Mouse (Mus musculus) mouse trophoblast stem cell (cell line): ENCODE data around the gene 1700088E04Rik.

Source experiments
- in situ Hi-C, 2 experiments: fragments of 300-500 bp; cut with MseI, MboI; formaldehyde crosslinking; loops; 2 replicates in 1 of 2; 3 replicates in 1 of 2; pipeline ENCODE4 v1.15.1; 2025

1700088E04Rik gene

GRCm38 (mm10) chr15:79140866-79141565, at the start of gene 1700088E04Rik, which contains the start of gene Polr2f:
Gene 1700088E04Rik, minus strand, starts transcription at chr15:79141253.
Gene Polr2f, plus strand, starts transcription at chr15:79141009.
- in situ Hi-C loops: no loop called here

GRCm38 (mm10) chr15:79187819-79188218, 46.8 kb upstream of the 1700088E04Rik start:
- in situ Hi-C loops: no loop called here

GRCm38 (mm10) chr15:79185213-79185612, 44.2 kb upstream of the 1700088E04Rik start:
- in situ Hi-C loops: no loop called here

- in situ Hi-C loops: no loop called here
These were observed 35.9 kb upstream of the 1700088E04Rik start for GRCm38 (mm10) chr15:79176905-79177304.

GRCm38 (mm10) chr15:79166712-79167111, 25.7 kb upstream of the 1700088E04Rik start:
- in situ Hi-C loops: no loop called here

GRCm38 (mm10) chr15:79165140-79165539, 24.1 kb upstream of the 1700088E04Rik start, which contains the start of gene Sox10:
Gene Sox10, minus strand, starts transcription at chr15:79165240.
- in situ Hi-C loops: no loop called here

GRCm38 (mm10) chr15:79164251-79164650, 23.2 kb upstream of the 1700088E04Rik start:
- in situ Hi-C loops: no loop called here

GRCm38 (mm10) chr15:79162822-79163221, 21.8 kb upstream of the 1700088E04Rik start:
- in situ Hi-C loops: no loop called here

- in situ Hi-C loops: no loop called here
These were observed 21.2 kb upstream of the 1700088E04Rik start for GRCm38 (mm10) chr15:79162301-79162700.

GRCm38 (mm10) chr15:79155572-79155971, 14.5 kb upstream of the 1700088E04Rik start:
- in situ Hi-C loops: no loop called here

GRCm38 (mm10) chr15:79152709-79153108, 11.7 kb upstream of the 1700088E04Rik start:
- in situ Hi-C loops: no loop called here

- in situ Hi-C loops: no loop called here
These were observed 10.8 kb upstream of the 1700088E04Rik start for GRCm38 (mm10) chr15:79151881-79152280.

- in situ Hi-C loops: no loop called here
These were observed 7.5 kb upstream of the 1700088E04Rik start for GRCm38 (mm10) chr15:79148533-79148932.

GRCm38 (mm10) chr15:79145522-79145921, 4.5 kb upstream of the 1700088E04Rik start:
- in situ Hi-C loops: no loop called here

GRCm38 (mm10) chr15:79144021-79144420, 3.0 kb upstream of the 1700088E04Rik start:
- in situ Hi-C loops: no loop called here

GRCm38 (mm10) chr15:79143316-79143715, 2.3 kb upstream of the 1700088E04Rik start:
- in situ Hi-C loops: no loop called here

GRCm38 (mm10) chr15:79141566-79141917, 489 bp upstream of the 1700088E04Rik start:
- in situ Hi-C loops: no loop called here

GRCm38 (mm10) chr15:79139640-79140039, 1.4 kb downstream of the 1700088E04Rik start:
- in situ Hi-C loops: no loop called here

GRCm38 (mm10) chr15:79135783-79136575, 5.1 kb downstream of the 1700088E04Rik start:
- in situ Hi-C loops: no loop called here

- in situ Hi-C loops: no loop called here
These were observed 5.7 kb downstream of the 1700088E04Rik start for GRCm38 (mm10) chr15:79135332-79135731.

- in situ Hi-C loops: no loop called here
These were observed 6.4 kb downstream of the 1700088E04Rik start for GRCm38 (mm10) chr15:79134496-79135270.

GRCm38 (mm10) chr15:79133191-79133661, 7.8 kb downstream of the 1700088E04Rik start:
- in situ Hi-C loops: no loop called here
